Mouse (Mus musculus) urinary bladder, postnatal 10 days (tissue): Measurements from ENCODE around the gene Pigq.
A peak's percentile ranks its signal among the peaks of the same experiment; 100 is the strongest.

Experiments used
- DNase-seq: peaks from one replicate; pipeline ENCODE4 v3.0.0; 2022; ENCODE audit warnings: low spot score

The Pigq gene

DNA sequence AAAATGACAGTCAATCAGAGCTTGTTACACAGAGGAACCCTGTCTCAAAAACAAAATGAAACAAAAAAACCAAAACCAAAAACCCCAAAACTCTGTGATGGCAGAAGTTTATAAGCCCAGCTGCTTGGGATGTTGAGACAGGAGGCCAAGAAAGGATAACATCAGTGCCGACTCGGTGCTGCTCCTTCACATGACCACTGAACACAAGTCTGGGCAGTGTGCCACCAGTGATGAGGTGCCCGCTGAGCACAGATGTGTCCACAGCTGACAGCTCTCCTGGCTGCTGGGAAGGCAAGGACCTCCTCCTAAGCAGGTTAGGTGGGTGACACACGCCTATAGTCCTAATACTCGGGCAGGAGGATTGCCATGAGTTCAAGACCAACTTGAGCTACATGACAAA lies 22.6 kb downstream of the Pigq start:
- DNase-seq, result no peak

DNA sequence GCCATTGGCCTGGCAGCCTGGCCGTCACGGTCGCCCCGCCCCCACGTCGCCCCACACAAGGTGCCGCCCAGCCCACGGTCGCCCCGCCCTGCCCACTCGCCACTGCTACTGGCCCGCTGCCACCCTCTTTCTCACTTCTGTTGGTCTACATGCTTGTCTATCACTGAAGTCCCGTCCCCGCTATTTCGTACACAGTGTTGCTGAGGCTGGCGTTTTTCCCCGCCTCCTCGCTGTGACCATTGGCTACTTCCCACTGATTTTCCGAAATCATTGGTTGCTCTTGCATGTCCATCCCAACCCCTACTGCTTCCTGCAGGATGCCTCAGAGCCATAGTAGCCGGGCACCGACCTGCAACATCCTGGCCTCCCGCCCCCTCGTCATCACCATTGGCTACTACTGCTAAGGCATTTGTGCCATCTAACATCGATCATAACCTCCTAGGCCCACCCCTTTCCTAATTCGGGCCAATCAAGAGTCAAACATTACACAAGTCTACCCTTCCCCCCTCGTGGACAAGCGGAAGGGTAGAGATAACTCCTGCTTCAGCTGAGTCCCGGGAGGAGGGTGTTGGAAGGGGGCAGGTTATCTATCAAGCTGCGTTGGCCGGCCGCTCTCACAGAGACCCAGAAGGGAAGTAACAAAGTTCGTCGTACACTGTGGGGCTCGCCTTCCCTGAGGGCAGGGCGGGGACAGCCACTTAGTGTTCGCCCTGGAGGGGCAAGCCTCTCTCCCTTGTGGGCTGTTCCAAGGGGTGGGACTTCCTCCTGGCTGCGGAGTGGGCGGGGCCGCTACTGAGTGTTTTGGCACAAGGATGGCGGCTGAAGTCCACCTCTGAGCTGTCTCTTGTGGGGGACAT lies 24.7 kb downstream of the Pigq start:
- DNase-seq, result peak; percentile 99

DNA sequence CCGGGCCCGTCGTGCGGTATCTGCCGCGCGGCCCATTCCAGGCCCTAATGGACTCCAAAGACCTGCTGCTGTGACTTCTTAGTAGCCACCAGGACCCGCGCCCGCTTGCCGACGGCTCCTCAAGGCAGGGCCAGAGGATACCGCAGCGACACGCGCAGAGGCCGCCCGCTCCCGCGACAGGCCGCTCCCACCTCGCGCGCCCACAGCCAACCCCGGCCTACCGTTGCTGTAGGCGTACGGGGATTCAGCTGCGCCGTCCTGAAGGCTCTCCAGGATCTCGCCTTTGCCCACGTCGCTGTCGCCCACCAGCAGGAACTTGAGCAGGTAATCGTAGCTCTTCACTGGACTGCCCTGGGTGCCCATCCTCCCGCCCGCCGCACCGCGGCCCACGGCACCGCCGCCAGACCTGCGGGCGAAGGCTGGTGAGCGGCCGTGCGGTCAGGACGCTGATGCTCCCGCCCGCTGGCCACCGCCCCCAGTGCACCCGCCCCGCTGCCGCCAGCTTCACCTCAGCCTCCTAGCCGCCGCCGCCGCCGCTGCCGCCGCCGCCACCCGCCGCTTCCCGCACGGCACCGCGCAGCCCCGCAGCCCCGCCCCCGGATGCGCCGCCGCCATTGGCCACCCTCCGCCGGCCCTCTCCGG lies 25.5 kb downstream of the Pigq start, which contains the start of gene Rab40c:
Gene Rab40c (minus strand): TSS at position 584 of the 642 bp plus-strand sequence.
- no peak for DNase-seq

DNA sequence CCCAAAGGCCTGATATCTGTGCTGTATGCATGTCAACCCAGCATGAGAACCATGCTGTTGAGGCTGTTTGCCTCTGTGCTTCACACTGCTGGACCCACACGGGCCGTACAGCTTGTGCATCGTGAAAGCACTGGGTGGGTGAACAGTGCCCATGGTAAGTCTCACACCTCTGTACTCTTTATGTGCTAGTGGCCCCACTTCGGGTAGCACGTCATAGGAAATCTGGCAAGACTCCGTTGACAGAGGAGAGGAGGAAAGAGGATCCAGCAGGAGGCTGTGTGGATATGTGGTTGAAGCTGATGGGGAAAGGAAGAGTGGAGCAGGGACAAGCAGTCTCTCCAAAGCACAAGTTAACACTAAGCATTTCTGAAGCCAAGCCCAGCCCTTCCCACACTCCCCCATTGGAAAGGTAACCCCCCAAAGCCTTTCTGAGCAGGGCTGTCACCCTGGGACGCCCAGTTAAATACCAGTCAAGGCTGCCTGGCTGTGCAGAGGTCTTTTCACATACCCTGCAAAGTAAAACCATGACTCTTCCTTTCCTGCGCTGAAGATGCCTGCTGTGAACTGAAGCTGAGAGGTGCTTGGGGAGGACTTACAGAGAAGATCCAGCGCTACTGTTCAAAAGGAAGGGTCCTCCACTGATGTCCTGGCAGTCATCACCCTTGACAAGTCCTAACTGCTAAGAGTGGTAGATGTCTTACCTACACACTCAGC lies 26.5 kb downstream of the Pigq start:
- DNase-seq, result no peak

DNA sequence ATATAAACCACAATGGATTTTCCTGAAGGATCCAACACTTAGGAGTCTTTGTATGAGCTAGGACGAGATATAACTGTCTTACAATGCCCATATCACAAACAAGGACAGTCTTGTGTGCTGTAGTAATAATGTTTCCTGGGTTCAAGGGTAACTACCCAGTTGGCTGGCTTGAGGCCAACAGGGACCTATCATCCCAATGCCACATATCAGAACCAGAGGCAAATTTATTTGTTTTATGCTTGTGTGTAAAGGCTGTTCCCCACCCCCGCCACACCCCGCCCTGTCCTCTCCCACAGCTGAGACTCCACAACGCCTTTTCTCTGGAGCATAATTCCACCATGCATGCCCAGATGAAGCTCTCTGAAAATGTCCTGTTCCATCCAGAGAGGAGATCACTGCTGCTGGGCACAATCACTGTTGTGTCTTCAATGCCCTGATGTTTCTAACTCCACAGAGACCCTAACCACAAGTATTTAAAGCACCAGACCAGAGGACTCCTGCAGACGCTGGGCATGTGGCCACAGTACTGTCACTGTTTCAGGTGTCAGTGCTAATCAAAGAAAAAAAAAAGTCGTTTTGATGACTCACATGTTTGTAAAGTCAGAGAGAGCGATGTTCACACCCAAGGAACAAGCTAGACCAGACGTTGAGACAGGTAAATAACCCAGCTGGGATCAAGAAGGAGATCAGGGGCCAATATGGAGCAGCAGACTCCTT lies 27.6 kb downstream of the Pigq start:
- DNase-seq, result no peak

DNA sequence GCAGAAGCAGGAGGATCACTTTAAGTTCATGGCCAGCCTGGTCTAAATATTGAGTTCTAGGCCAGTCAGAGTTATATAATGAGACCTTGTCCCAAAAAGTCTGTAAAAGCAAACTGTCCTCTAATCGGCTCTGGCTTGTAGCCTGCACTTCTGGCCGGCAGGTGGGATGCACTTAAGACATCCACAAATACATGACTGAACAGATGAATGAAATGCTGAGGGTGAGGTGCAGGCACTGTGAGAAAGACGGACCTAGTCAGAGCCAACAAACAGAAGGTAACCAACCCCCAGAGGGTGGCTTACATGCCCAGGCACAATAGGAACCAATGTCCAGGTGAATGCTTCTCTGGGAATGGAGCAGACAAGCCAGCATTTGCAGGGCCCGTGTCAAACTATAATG lies 30.4 kb downstream of the Pigq start:
- no peak for DNase-seq

DNA sequence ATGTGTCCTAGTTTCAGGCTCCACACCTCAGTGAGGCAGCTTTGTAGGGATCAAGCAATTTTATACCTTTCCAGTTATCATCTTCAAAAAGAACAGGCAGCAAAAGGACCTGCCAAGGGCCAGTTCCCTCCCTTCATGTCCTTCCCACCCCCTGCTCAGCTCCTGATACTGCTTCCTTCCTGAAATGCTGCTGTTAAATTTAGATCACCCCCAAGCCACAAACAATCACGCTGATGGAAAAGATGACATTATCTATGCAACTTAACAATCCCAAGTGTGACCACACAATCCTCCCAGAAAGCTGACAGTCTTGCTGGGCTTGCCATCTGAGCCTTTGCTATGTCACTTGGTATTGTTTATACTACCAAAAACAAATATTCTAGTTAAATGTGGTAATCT lies 30.9 kb downstream of the Pigq start:
- no peak for DNase-seq

DNA sequence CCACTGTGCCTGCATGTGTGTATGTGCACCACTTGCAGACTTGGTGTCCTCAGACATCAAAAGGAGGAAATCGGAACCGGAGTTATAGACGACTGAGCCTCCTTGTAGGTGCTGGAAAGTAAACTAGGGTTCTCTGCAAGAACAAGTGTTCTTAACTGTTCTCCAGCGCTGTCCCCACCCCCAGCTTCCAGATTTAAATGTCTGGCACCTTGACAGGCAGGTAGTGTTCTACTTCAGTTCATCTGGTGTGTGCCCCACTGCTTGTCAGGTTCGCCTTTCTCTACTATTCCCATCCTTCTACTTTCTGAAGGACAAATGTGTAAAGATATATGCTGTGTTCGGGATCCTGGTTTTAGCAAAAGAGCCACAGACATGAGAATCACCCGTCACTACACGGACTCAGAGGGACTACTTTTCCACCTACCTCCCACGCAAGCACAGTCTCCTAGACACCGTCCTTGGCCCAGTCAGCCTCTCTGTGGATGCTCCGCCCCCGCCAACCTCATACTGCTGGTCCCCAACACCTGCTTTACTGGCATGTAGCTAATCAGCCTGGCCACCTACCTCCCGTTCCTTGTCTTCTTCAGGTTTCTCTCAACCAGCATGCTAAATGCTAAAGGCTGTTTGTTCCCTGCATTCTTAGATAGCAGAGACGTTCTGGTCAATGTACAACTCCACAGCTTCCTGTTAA lies 31.4 kb downstream of the Pigq start:
- no peak for DNase-seq

DNA sequence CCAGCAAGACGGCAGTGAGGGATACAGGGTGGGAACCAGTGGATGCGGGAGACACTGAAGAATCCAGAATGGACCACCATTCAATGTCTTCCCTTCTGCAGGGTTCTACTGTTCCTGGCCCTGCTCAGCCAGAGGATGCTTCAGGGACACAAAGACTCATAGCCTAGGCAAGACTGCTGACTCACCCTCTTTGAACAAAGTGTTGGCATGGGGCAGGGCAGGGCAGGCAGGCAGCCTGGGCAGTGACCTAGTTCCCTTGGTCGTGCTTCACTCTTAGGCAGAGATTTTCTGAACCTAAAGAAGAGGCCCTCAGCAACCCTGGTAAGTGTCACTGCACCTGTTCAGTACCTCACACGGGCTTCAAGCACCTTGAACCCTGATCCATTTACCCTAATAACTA lies 32.9 kb downstream of the Pigq start:
- DNase-seq, result no peak

DNA sequence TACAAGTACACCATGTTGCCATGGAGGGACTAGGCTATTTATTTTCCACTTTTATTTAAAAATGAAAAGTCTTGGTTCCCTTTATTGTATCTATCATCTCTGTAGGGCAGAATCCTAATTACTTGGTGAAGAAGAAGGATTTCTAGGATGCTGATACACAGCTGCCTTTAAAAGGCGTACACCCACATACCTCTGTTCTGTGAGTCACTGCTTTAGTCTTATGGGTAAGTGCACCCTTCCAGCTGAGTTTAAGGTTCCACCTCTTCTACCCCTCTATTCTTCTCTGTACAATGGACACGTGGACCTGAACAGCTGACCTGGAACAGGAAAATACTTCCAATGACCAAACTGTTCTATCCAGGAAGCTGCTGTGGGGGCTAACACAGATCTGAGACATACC lies 37.1 kb downstream of the Pigq start:
- no peak for DNase-seq

DNA sequence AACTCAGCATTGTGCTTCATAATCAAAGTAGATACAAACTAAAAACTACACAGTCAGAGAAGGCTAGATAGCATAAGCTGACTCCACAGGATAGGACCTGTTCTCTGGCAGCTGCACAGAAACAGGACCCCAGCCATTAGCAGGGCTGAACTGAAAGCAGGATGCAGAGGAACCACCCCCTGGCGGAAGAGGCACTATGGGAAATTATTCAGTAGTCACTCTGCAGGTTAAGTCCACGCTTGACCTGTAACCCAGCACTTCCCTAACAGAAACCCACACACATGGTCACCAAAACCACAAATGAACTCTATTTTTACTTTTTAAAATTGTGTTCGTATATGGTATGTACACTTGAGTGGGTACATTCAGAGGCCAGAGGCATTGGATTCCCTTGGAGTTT lies 41.7 kb downstream of the Pigq start:
- DNase-seq, result no peak

DNA sequence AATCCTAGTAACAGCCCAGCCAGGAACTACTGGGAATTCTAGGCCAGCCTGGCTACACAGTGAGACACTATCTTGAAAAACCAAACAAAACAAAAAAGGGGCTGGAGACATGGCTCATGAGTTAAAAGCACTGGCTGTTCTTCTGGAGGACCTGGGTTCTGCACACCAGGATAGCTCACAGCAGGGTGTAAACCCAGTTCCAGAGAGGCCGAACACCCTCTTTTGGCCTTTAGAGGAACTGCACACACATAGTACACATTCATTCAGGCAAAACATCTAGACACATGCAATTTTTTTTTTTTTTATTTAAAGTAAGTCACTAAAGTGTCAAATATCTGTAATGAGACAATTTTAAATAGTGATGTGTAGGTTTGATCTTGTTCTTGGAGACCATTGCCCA lies 44.5 kb downstream of the Pigq start:
- DNase-seq, result no peak

DNA sequence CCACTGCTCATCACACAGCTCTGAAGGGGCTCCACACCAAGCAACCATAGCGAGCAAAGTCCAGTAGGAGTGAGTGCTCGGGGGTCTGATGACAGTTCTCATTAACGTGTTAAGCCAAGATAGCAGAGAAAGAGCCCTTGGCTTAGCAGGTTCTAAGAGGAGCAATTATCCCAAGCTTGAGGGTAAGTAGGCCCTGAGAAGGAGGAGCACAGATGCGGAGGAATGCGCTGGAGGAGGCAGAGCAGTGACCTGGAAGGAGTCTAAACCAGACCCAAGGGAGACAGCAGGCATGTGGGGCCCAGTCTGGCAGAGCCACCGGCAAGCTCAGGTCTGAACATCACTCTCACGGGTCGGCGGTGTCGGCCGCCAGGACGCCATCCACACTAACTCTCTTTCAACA lies 48.8 kb downstream of the Pigq start:
- DNase-seq, result no peak

DNA sequence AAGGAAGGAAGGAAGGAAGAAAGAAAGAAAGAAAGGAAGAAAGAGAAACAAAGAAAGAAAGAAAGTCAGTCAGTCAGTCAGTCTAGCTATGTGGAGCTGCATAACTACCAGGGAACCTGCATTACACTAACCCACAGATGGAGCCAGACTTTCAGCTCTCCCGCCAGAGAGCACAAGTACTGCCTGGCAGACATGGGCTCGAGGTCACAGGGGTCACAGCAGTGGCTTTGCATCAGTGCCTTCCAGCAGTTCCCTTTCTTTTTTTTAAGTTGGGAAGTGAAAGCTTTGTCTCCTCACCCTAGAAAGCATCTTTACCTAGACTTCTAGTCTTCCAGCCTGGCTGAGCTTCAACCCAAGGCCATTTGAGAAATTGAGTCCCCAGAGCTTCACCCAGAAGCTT lies 49.3 kb downstream of the Pigq start:
- no peak for DNase-seq

DNA sequence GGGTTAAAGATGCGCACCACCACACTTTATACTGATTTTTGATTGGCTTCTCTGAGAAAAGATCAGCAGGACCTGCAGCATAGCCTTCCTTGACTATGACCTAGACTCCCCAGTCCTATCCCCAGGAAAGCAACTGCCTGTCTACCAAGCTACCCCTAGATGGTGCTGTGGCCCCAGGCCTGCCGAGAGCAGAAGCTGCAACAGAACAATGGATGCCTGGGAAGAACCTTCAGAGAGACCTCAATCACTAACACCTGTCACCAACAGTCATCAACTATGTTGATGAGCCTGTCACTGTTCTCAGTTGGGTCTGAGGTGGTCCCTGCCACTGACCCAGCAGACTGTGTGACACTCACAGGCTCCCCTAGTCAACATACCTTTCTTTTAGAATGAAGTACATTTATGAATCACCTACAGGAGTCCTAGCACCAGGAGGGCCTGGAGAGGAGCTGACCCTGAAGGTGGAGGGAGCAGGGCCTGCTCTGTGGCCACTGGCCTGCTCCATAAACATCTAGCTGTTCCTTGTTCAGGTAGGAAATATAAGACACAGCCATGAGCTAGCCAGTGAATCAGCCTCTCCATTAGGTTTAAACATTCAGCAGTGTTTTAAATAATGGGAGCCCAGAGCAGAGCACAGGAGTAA lies 50.6 kb downstream of the Pigq start:
- no peak for DNase-seq

DNA sequence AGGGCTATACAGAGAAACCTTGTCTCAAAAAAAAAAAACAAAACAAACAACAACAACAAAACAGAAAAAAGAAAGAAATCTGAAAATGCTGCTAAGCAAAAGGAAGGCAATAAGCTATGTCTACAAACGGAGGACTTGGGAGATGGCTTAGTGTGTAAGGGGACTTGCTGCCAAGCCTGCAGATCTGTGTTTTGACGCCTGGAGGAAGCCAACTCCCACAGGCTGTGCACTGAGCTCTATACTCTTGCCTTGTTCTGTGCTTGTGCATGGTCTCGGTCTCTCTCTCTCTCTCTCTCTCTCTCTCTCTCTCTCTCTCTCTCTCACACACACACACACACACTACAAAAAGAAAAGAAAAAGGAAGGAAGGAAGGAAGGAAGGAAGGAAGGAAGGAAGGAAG lies 55.9 kb downstream of the Pigq start:
- DNase-seq, result no peak

DNA sequence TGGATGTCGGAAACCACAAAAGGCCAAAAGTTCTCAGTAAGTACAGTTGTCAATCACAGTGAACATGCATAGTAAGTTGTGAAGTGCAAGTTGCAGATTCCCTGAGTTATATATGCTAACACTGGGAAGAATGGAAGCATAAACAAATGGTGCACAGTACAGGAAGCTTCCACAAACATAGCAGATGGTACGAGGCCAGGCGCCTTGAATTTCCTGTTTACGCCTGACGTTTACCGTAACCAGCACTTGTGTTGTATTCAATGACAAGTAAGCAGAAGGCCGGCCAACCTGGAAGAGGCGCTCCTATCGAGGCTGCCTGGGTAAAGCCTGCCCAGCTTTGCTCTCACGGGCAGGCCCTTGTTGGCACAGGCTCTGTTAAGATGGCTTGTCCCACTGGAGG lies 57.3 kb downstream of the Pigq start:
- no peak for DNase-seq

DNA sequence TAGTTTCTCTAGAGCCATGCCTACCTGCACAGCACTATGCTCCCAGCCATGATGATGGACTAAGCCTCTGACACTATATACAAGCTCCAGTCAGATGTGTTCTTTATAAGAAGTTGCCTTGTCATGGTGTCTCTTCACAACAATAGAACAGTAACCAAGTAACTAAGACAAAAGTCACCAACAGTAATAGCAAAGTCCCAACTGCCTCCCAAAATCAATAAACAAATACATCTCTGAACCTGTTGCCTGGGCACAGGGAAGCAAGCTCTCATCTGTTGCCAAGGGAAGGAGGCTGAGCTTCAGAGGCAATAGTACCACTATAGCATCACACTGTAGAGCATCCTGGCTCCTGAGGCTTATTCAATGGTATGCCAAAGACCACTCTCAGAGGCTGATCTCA lies 57.9 kb downstream of the Pigq start:
- no peak for DNase-seq

DNA sequence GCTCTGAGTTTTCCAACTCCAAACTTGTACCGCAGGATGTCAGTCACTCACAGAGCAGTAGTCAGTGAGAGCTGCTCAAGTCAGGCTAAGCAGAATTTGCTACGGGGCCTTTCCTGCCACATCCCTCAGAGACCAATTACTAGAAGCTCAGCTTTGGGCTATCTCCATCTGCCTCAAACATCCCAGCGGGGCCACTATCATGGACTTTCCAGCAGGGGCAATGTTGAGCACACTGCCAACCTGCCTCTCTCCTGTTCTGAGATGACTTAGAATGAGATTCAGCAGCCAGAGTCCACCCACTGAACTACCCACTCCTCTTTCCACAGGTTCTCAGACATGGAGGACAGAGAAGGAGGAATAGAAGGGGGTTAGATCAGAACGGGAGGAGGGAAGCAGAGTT lies 59.1 kb downstream of the Pigq start:
- DNase-seq, result no peak

DNA sequence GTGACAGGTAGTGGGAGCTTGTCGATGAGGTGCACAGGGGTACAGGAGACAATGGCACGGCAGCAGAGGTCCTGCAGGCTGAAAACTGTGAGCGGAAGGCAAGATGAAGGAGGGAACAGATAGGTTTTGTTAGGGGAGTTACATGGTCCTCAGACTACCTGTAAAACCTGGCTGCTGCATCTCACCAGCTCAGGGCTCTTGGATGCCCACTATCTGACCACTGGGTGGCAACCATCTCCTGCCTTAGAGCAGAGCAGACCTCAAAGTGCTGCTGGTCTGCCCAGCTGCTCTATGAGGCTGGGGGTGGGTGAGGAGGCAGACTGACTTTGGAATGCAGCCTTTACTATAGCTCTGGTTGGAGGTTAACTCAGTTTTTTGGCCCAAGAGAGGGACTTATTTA lies 60.9 kb downstream of the Pigq start:
- no peak for DNase-seq

DNA sequence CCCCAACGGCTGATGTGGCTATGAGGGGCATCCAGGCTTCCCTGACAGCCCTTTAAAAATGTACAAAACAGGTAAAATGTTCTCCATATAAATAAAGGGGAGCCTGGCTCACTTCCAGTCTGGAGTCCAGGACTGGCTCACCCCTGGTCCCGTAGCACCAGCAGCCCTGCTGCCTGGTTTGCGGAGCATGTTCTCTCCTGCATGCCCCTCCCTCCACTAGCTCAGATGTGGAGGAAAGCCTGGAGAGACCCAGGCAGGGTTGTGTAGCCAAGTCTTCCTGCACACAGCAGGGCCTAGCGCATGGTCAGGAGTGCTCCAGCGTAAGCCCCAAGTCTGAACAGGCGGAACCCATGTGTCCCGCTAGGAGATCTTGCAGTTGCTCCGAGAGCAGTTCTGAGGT lies 61.5 kb downstream of the Pigq start:
- no peak for DNase-seq
